Mouse (Mus musculus) lung, postnatal 25 days (tissue): Measurements from ENCODE around the gene Krt77.

Source experiments
- DNase-seq: peaks from one replicate; pipeline ENCODE4 v3.0.0; 2022; ENCODE audit warnings: low spot score

Gene Krt77

GRCm38 (mm10) chr15:101833131-101833530 lies 36.4 kb downstream of the Krt77 start:
- no peak for DNase-seq

- no peak for DNase-seq
These were observed 40.1 kb downstream of the Krt77 start for GRCm38 (mm10) chr15:101829441-101829840.

GRCm38 (mm10) chr15:101821786-101822185 lies 47.7 kb downstream of the Krt77 start:
- no peak for DNase-seq

GRCm38 (mm10) chr15:101817875-101818274 lies 51.6 kb downstream of the Krt77 start, which contains the start of gene Krt2:
Gene Krt2, minus strand, starts transcription at chr15:101818169.
- no peak for DNase-seq
